Mouse (Mus musculus) megakaryocyte-erythroid progenitor cell, adult 5 weeks (primary cell): ENCODE measurements around the gene Adamts18. TPM values are rescaled to one million over a fixed set of nuclear protein-coding genes. Genes with fewer than 3 reads are reported as not detected.

ENCODE experiments used
- polyA plus RNA-seq: library from polyadenylated mRNA; stranded (reverse); fragments of >175 nt; gene quantifications from 2 replicates; pipeline ENCODE4 v1.2.3, GENCODE M21; 2012

Adamts18 gene
- 0.06 TPM in 1 of 2 replicates, not detected in the other for polyA plus RNA-seq

DNA sequence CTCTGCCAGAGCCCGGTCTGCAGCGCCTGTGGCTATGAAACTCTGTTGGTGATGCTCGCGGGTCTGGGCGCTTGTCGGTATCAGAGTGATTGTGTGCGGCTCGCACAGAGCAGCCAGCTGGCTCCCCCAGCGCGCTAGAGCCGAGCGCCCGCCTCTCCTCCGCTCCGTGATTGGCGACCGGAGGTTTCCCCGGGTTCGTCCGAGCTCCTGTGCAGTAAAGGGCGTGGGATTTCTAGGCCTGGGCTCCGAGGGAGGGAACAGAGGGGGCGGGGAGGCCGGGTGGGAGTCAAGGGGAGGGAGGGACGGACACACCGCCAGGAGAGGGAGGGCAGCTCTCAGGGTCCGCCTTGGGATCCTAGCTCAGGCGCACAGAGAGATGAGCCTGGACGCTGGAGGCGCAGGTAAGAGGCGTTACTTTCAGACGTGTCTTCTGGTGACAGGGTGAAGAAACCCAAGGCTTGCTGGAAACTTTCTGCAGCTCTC lies at the start of gene Adamts18:
Adamts18 (minus strand) TSS at position 86 of the 483 bp plus-strand sequence.

Other genes with a start within 250 kb of the Adamts18 start
- gene Mon1b, start 213.2 kb downstream of the Adamts18 start, polyA plus RNA-seq, result 13.0 and 13.1 TPM in 2 replicates
- gene Syce1l, start 205.5 kb downstream of the Adamts18 start, polyA plus RNA-seq, result 0.17 and 0.50 TPM in 2 replicates